Mouse (Mus musculus): ENCODE data around the gene Sun1.

The Sun1 gene

DNA sequence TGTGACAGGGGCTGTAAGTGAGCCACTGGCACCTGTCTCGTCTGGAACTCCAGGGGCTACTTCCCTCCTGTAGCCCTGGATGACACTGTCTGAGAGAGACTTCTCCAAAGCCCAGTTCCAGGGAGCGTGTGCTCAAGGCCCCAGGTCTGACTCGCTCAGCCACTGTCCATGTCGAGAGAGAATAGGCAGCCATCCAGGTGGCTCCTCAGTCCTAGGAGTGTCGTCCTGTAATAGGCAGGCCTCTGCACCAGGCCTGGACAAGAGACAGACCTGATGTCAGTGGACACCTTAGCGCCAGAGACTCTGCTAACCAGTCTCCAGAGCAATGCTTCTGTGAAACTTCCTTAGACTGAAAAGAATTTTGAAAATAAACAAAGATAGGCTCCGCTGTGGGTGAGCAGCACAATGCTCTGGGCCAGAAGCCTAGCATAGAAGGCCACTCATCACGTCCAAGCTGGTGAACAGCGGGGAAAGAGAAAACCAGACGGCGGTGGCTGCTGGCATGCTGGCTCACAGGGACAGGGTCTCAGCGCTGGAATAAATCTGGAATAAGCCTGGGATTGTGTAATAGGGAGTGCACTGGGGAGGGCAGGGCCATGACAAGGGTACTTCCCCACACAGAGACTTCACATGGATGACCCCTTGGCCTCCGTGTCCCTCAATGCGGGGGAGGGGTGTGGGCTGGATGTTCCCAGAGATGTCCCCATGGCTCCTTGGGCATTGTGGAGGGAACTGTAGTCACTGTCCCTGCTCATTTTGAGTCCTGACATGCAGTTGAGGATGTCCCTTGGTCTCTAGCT, 85.9 kb downstream of the Sun1 start:
- in situ Hi-C loops (cut with MboI) = no loop called here

DNA sequence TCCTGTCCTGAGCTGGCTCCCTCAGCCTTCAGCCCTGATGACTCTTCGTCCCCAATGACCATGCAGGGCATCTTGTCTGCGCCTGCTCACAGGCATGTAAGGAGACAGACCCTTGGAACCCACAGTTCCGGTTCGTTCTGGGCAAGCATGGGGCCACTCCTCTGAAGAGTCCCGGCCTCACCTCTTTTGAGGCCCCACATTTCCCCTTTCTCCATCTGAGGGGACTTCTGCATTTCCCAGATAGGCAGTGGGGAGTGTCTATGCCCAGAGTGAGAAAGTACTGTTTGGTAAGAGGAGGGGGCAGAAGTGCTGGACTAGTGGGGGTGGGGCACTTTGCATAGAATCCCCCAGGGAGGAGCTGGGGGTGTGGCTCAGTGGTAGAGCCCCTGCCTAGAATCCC, 86.7 kb downstream of the Sun1 start:
- in situ Hi-C loops (cut with MboI) = no loop called here

DNA sequence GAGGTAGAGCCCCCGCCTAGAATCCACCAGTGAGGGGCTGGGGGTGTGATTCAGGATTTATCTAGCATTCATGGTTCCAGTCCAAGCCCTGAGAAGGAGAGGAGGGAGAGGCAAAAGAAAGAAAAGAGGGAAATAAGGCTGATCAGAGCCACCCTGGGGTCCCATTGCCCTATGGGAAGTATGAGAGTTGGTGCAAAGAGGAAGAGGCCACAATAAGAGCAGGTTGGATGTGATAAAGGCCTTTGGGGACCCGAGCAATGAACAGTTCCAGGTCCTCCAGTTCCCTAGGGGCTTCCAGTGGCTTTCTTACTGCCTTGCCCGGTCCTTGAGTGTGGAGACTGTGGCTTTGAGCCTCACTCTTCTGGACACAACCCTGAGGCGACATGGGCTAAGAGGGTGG, 87.3 kb downstream of the Sun1 start:
- in situ Hi-C loops (cut with MboI) = no loop called here

DNA sequence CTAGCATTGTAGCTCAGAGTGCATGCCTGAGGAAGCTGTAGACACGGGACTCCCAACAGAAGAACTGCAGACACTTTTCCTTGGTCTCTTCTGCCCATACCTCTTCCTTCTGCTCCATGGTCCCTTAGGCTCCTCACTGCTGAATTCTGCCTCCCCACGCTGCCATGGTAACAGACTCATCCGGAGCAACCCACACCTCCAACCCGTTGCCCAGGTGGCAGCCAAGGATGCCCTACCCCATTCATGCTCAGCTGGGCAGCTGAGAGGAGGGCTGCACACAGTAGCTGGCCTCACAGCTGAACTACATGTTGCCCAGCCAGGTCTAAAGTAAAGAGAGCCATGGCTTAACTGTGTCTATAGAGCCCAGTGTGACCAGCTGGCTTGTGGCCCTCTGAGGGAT, 88.2 kb downstream of the Sun1 start:
- in situ Hi-C loops (cut with MboI) = no loop called here

DNA sequence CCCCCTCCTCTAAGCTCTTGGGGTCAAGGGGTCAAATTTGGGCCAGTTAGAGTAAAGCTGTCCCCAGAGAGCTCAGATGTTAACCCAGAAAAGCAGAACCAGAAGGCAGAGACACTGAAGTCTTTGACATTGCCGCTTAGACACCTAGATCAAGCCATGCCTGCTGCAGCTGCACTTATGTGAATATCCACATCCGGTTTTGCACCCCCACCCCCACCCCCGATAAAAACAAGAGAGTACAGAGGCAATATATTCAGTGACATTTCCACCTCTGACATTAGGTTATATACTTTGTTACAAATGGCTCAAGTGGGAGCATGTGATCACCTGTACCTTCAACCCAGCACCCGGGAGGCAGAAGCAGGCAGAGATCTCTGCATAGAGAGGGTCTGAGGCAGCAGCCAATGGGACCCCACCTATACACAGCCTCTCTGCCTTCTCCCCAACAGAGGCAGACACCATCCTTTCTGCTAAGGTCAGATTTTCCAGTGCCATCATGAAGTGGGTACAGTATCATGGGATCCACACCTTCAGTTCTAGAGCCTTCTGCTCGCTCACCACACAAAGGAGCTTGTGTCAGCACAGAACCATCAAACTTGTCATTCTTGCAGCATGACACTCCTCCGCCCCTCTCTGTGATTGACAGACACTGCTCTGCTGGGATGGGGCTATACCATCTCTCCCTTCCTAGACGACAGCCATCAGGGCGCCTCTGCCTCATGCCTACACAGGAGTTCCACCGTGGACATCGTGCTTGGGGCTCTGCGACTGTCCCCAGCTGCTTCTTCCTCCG, 90.2 kb downstream of the Sun1 start:
- in situ Hi-C loops (cut with MboI) = no loop called here

DNA sequence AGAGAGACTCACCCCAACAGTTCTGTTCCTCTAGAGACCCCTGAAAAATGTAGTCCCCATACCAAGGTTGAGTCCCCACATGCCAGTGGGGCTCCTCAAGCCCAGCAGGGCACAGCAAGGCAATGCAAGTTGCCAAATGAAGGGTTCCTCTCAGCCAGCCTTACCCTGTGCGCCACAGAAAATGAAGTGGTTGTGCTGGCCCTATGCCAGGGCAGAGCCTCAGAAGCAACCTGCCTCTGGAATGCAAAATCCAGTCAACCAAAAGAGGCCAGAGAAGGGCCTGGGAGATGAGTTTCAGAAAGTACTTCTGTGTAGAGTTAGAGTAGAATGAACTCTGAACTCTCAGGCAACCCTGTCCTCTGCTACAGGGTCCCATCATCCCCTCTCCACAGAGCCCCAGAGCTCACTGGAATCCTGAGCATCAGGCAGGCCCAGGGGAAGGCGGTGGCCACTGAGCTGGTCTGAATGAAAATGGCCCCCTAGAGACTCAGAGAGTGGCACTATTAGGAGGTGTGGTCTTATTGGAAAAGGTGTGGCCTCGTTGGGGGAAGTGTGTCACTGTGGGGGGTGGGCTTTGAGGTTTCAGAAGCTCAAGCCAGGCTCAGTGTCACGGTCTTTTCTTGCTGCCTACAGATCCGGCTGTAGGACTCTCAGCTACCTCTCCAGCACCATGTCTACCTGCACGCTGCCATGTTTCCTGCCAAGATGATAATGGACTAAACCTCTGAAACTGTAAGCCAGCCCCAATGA, 91.5 kb downstream of the Sun1 start:
- in situ Hi-C loops (cut with MboI) = no loop called here

DNA sequence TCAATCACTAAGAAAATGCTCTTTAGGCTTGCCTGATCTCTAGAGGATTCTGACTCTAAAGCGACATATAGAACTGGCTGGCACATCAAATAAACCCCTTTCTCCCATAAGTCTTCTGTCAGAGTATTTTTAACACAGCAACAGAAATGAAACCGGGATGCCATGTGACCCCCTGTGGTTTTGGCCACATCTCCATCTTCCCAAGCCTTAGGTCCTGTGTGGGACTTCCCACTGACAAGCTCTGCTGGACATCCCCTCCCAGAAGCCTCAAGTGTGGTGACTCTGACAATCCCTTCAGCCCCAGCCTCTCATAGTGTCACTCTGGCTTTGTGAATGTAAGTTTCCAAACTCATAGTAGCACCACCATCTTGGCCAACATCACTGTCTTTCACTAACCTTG, 93.7 kb downstream of the Sun1 start:
- in situ Hi-C loops (cut with MboI) = no loop called here

DNA sequence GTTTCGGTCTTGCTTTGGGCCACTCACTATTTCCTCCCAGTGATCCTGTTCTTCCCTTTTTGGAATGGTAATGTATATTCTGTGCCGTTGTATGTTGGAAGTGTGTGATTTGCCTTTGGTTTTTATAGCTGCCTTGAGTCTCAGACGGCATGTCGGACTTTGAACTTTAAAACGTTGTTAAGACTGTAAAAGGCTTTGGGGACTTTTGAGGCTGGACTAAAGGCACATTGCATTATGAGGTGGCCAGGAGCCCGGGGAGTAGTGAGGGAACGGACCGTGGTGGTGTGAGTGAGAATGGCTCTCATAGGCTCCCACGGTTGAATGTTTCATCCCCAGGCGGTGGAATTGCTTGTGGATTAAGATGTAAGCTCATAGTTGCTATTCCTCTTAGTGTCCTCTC, 96.7 kb downstream of the Sun1 start:
- in situ Hi-C loops (cut with MboI) = no loop called here

DNA sequence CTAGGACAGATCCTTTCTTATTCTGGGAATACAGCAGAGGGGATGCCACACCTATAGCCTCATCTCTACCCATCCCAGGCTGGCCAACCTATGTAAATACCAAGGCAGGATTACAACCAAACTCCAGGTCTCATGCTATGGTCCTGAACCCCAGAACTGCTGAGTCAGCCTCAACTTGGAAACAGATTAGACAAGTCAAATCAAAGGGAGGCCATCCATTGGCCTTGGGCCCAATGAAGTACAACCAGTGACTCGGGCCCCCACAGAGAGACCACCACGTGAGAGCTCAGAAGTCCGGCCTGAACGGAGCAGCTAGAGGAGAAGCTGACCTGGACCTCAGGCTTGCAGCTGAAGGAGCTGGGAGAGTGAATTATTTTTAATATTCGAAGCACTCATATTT, 97.3 kb downstream of the Sun1 start:
- in situ Hi-C loops (cut with MboI) = no loop called here

Measured in mature B cell (primary cell).